Mouse (Mus musculus) heart, embryonic 10.5 days (tissue): ENCODE measurements at regions not wholly inside any gene's neighbourhood (a gene's known extent, or its start where the extent isn't known, plus 50 kb on each side); places are given as distances from the start of the nearest gene placed in this dataset.
A peak's percentile ranks its signal among the peaks of the same experiment; 100 is the strongest.

Experiments
- DNase-seq: peaks from one replicate; pipeline ENCODE4 v3.0.0-alpha.2; 2017; ENCODE audit warnings: low spot score
- H3K27ac ChIP-seq: fragments of 300-500 bp; sonication (generic); 2 replicates; pipeline ENCODE4 v1.5.1; 2016; ENCODE audit warnings: mild to moderate bottlenecking
- H3K27me3 ChIP-seq: fragments of 300-500 bp; sonication (generic); 2 replicates; pipeline ENCODE4 v1.6.1; 2016; ENCODE audit warnings: mild to moderate bottlenecking; ENCODE audit not compliant: poor library complexity, insufficient read depth, severe bottlenecking
- H3K36me3 ChIP-seq: fragments of 300-500 bp; sonication (generic); 2 replicates; pipeline ENCODE4 v1.6.1; 2016; ENCODE audit warnings: mild to moderate bottlenecking, moderate library complexity
- H3K4me1 ChIP-seq: fragments of 300-500 bp; sonication (generic); 2 replicates; pipeline ENCODE4 v1.6.1; 2016; ENCODE audit warnings: mild to moderate bottlenecking
- H3K4me3 ChIP-seq: fragments of 300-500 bp; sonication (generic); 2 replicates; pipeline ENCODE4 v1.5.1; 2016; ENCODE audit warnings: mild to moderate bottlenecking, moderate library complexity
- H3K9me3 ChIP-seq: fragments of 300-500 bp; sonication (generic); 2 replicates; pipeline ENCODE4 v1.6.1; 2016; ENCODE audit warnings: mild to moderate bottlenecking, moderate library complexity
- WGBS: fragments of 180-500 bp; shearing (Covaris S2); methylation state at CpG from one replicate; pipeline ENCODE4 v1.1.7; 2016; 5-methylcytosine and 5-hydroxymethylcytosine counted together

DNA sequence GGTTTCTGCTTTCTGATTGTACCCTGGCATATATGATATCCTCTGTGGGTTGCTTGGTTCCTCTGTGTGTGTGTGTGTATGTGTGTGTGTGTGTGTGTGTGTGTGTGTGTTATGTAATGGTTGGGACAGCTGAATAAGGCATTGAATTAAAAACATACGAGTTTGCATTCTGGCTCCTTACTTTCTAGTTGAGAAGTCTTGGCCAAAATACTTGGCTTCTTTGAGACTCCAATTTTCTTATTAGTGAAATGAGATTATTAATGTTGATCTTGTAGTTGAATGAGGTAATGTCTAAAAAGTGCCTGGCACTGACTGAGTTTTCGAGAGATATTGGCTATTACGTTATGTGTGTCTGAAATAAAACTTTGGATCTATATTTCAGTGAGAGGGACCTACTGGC, 88.0 kb upstream of the Serp2 start:
- Histone ChIP-seq H3K36me3 (no peaks in the 10 kb centered on the region), H3K9me3 (no peaks in the 10 kb centered on the region), H3K4me3 (no peak overlapping the region), H3K27me3 (no peaks in the 10 kb centered on the region), H3K27ac (no peak overlapping the region), H3K4me1 (0 out of 2 replicates have a peak, but pooled peaks cover 5% of the 10 kb centered on the region)
- DNase-seq: no peak
- 76% methylated on average over 3 of the region's 3 CpGs for whole genome bisulfite sequencing

DNA sequence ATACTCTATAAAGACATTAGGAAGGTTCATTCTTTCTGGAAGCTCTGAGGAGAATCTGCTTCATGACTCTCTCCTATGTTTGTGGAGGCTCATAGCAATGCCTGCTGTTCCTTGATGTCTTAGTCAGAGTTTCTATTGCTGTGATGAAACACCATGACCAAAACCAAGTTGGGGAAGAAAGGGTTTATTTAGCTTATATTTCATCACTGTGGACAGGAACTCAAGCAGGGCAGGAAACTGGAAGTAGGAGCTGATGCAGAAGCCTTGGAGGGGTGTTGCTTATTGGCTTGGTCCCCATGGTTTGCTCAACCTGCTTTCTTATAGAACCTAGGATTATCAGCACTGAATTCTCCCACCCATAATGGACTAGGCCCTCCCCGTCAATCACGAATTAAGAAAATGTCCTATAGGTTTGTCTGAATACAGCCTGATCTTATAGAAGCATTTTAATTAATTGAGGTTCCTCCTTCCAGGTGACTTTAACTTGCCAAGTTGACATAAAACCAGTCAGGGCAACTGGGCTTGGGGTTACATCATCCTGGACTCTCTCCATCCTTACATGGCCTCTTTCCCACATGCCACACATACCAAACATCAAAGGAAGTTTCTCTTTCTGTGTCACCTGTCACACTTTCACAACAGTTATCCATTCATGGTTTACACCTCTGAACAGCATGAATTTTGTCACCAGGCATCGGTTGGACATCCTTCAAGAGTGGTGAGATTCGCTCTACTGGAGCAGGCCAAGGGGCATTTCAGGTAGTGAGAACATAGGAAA, 85.3 kb upstream of the Serp2 start:
- Histone ChIP-seq H3K27me3 (no peaks in the 10 kb centered on the region), H3K4me1 (peaks cover 3% of the 10 kb centered on the region; the same call in 1 of the 2 replicates), H3K36me3 (no peaks in the 10 kb centered on the region), H3K27ac (no peak overlapping the region), H3K4me3 (no peak overlapping the region), H3K9me3 (no peaks in the 10 kb centered on the region)
- WGBS: 91% methylated on average over 4 of the region's 4 CpGs
- no peak for DNase-seq

DNA sequence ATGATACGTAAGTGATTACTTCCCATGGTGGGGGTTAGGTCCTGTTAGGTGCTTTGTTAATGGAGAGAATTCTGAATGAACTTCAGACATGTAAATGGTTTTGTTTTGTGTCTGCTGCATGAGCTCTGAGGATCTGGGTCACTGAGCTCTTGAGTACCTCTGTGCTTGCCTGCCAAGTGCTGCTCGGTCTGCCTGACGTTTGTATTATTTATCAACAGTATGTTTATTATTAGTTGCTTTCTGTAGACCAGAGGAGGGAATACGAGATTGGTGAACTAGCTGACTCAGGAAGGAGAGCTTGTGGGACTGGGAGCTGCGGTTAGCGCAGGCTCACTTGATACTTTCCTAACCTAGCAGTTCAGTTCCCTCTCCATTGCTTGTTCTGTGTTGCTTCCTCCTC, 76.5 kb upstream of the Serp2 start:
- H3K4me1 ChIP-seq: peaks cover 46% of the 10 kb centered on the region
- no peak for DNase-seq
- WGBS: 72% methylated on average over 6 of the region's 6 CpGs

DNA sequence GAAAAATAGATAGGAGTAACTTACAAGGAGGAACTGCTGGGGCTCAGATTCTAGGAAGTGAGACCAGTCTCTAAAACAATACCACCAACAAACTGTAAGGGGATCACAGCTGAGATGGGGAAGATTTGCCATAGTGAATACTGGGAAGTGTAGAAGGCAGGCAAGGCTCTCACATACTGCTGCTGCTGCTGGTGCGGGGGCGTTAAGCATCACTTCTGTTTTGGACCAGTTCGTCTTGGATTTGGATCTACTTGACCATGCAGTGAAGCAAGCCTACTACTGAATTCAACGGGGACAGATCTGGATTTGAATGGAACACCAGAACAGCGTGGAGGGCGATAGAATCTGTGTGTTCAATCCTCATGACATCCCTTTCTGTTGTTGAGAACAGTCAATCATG, 76.1 kb upstream of the Serp2 start:
- Histone ChIP-seq H3K27me3 (no peaks in the 10 kb centered on the region; the same call in 1 of the 2 replicates), H3K9me3 (no peaks in the 10 kb centered on the region), H3K27ac (no peak overlapping the region), H3K36me3 (no peaks in the 10 kb centered on the region), H3K4me1 (peaks cover 46% of the 10 kb centered on the region), H3K4me3 (no peak overlapping the region)
- 78% methylated on average over 6 of the region's 6 CpGs for WGBS
- DNase-seq: no peak

More for the DNA sequence above, 76.5 kb upstream of the Serp2 start:
- Histone ChIP-seq H3K4me3 (no peak overlapping the region), H3K27me3 (no peaks in the 10 kb centered on the region; the same call in 1 of the 2 replicates), H3K27ac (no peak overlapping the region), H3K36me3 (no peaks in the 10 kb centered on the region), H3K9me3 (no peaks in the 10 kb centered on the region)

DNA sequence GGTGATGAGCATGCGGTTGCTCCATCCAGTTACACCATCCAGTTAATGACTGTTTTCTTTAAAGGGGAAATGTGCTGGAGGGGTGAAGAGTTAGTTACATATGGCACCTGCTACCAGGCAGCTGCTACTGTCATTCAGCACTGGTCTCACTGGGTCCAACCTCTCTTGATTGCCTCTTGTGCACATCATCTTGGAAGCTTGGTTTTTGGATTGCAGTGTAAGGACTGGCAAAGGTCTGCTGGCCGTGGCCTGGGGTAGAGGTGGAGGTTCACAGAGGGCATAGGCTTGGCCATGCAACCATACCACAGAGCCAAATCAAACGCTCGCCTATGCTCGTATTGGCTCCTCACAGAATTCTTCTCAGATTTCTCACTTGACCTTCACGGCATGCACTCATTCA, 75.1 kb upstream of the Serp2 start:
- 82% methylated on average over 6 of the region's 6 CpGs for WGBS
- H3K27ac ChIP-seq: 0 out of 2 replicates have a peak overlapping the region, but pooled peaks have one; percentile 62

DNA sequence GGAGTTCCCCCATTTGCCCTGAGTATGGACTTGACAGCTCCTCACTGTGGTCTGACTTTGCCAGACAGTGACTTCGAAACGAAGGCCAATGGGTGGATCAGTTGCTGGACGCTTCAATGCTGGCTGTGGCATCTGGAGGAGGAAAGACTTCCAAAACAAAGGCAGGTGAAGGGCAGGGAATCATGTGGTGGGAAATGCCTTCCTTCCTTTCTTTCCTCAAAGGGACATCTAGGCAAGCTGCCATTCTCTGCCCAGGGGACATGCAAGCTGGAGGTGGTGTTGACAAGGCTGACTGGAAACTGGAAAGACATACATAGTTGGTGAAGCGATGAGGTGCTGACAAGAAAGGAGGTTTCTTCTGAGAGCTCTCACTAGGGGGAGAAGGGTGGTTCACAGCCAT, 74.5 kb upstream of the Serp2 start:
- Histone ChIP-seq H3K27me3 (no peaks in the 10 kb centered on the region), H3K4me1 (peaks cover 47% of the 10 kb centered on the region), H3K27ac (peak overlapping the region; percentile 62; the same call in 1 of the 2 replicates), H3K36me3 (no peaks in the 10 kb centered on the region), H3K4me3 (no peak overlapping the region), H3K9me3 (no peaks in the 10 kb centered on the region)
- no peak for DNase-seq
- 55% methylated on average over 4 of the region's 4 CpGs for WGBS

More for the DNA sequence above, 75.1 kb upstream of the Serp2 start:
- H3K36me3 ChIP-seq: no peaks in the 10 kb centered on the region
- no peak overlapping the region for H3K4me3 ChIP-seq
- H3K4me1 ChIP-seq: peaks cover 44% of the 10 kb centered on the region
- H3K27me3 ChIP-seq: no peaks in the 10 kb centered on the region; the same call in 1 of the 2 replicates
- DNase-seq: no peak
- no peaks in the 10 kb centered on the region for H3K9me3 ChIP-seq

DNA sequence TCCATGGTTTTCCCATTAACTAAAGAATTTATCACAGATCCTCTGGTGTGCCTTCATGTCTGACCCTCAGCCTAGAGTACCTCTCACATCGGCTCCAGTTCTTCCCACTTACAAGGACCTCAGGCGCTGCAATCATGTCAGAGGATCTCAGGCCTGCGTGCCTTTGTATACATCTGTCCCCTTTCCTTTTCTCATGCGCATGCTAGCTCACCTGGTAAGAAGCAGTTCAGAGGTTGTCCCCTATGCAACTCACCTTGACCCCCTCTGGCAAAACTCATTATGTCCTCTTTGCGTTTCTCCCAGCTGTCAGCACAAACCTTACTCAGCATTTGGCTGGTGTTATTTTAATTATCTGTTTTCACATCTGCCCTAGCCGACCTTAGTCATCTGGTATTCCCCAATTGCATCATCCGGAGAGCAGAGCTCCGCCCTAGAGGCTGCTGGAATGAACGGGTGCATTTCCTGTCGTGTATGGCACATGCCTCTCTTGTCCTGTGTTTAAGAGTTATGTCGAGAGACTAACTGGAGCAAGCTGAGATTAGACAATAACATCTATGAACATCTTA, 73.3 kb upstream of the Serp2 start:
- H3K9me3 ChIP-seq: no peaks in the 10 kb centered on the region
- H3K36me3 ChIP-seq: no peaks in the 10 kb centered on the region
- no peaks in the 10 kb centered on the region for H3K27me3 ChIP-seq
- H3K4me1 ChIP-seq: peaks cover 58% of the 10 kb centered on the region
- 77% methylated on average over 11 of the region's 11 CpGs for WGBS
- no peak overlapping the region for H3K4me3 ChIP-seq
- peak overlapping the region; percentile 62; the same call in 1 of the 2 replicates for H3K27ac ChIP-seq
- DNase-seq: no peak

DNA sequence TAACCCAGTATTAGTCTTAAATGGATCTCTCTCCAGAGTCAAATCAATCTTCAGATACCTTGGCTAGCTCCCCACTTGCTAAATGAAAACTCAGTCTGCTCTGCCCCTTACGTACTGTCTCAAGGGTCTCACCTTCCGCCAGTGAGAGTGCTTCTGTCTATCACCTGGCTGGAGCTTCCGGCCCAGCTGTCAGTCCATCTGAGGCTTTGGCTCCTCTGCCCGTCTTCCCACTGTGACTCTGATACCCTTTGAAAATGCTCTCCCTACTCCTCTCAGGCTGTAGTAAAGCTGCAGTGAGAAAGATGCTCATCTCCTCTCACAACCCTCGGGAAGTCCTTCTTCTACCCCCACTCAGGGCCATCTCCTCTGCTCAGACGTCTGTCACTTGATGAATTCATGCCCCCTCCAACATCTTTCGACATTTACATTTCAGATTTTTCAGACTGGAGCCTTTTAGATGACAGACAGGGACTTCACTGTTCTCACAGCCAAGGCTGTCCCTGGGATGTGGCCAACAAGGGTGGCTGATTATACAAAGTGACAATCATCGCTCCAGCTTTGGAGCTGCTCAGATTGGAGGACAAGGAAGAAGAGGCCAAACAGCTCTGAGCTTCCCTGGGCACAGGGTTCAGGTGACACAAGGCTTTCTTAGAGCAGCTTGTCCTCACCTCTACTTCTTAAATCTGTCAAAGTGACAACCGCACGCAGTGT, 71.6 kb upstream of the Serp2 start:
- no peak overlapping the region for H3K27ac ChIP-seq
- no peak for DNase-seq
- WGBS: 64% methylated on average over 10 of the region's 10 CpGs
- no peaks in the 10 kb centered on the region for H3K27me3 ChIP-seq
- no peak overlapping the region for H3K4me3 ChIP-seq
- H3K9me3 ChIP-seq: no peaks in the 10 kb centered on the region
- no peaks in the 10 kb centered on the region for H3K36me3 ChIP-seq
- peaks cover 70% of the 10 kb centered on the region for H3K4me1 ChIP-seq

DNA sequence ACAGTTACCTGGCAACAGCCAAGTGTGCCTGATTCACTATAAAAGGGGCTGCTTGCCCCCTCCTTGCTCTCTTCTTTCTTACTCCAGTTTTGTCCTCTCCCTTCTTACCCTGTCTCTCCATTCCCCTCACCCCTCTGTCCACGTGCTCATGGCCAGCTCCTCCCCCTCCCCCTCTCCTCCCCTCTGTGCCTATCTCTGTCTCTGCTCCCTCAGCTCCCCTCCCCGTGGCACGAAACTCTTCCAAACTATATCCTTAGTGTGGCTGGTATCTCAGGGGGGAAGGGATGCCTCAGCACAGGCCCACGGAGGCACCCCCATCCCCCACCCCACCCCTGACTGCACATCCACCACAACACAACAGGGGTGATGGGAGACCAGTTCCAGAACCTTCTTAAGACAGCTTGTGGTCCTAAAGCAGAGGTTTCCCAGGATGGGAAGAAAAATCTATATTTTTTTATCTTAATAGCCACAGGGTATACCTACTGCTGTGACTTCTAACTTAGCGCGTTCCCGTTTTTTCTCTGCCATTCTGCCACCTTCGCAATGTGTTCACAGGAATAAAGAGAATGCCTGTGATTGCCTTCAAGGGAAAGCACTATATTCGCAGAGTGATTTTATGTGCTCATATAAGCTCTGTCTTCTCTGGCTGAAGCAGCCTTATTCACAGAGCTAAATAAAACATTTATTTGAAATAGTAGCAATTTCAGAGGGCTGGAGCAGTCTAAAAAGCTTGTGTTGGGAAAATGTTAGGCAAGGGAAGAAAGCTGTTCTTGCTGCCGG, 69.1 kb upstream of the Serp2 start:
- H3K9me3 ChIP-seq: no peaks in the 10 kb centered on the region
- peaks cover 66% of the 10 kb centered on the region for H3K4me1 ChIP-seq
- 0 out of 2 replicates have a peak overlapping the region, but pooled peaks have one; percentile 5 for H3K4me3 ChIP-seq
- no peaks in the 10 kb centered on the region for H3K36me3 ChIP-seq
- DNase-seq: no peak
- whole genome bisulfite sequencing: 55% methylated on average over 10 of the region's 10 CpGs
- peak overlapping the region; percentile 91 for H3K27ac ChIP-seq
- H3K27me3 ChIP-seq: no peaks in the 10 kb centered on the region

DNA sequence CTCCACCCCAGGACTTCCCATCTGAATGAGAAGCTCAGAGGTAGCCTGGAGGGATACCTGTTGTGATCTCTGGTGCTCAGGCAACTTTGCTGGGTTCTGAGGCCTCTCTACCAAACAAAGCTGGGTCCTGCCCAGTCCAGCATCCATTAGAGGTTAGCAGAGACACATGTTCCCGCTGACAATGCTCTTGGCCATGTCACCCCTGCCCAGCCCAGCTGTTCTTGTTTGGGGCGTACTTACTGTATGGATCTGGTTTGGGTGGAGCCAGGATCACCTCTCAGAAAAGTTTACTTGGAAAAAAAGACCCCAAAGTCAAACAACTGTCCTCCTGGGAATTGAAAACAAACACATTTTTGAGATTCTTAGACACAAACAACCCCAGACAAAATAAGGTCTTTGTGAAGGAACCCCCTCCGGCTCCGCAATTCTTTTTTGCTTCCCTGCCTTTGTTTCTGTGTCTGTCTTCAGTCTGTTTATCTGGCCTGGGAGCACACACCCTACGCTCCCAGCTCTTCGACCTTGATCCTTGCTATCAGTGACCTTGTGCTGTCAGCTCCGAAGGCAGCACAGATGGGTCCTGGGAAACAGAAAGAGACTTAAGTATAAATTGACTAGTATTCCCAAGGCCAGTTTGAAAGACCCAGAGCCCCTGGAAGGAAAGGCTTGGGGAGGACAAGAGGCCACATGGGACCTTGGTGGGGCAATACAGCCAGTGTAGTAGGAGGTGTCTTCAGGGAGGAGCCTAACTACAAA, 68.1 kb upstream of the Serp2 start:
- H3K27me3 ChIP-seq: no peaks in the 10 kb centered on the region
- H3K36me3 ChIP-seq: no peaks in the 10 kb centered on the region
- no peak overlapping the region for H3K4me3 ChIP-seq
- H3K27ac ChIP-seq: peak overlapping the region; percentile 91
- no peaks in the 10 kb centered on the region for H3K9me3 ChIP-seq
- WGBS: 29% methylated on average over 7 of the region's 7 CpGs
- peak; percentile 83 for DNase-seq
- H3K4me1 ChIP-seq: peaks cover 63% of the 10 kb centered on the region

DNA sequence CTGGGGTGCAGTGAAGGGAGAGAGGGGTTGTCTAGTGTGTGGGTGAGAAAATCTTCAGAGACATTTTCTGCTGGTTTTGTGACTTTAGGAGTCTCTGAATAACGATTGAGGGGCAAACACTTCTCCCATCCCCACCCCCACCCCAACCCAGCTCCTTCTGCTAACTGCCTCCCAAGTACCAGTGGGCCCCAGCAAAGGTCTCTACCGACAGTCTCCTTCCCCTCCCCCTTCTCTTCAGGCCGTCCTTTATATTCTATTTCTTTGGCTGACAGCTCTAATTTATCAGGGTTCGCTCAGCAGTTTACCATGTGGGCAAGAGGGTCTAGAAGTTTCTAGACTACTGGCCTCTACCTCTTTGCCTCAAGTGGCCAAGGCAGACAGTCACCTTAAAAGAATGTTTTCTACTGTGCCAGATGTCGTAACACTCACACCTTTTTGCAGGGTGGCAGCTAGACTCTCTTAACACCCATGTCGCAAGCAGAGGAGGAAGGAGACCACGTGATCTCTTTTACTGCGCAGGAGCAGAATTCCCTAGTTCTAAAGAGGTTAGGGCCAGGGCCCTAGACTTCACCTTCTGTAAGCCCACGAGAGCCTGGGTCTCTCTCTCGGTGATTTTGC, 66.8 kb upstream of the Serp2 start:
- H3K4me3 ChIP-seq: peak overlapping the region; percentile 15; the same call in 1 of the 2 replicates
- H3K9me3 ChIP-seq: no peaks in the 10 kb centered on the region
- no peaks in the 10 kb centered on the region for H3K36me3 ChIP-seq
- WGBS: 25% methylated on average over 10 of the region's 10 CpGs
- H3K27me3 ChIP-seq: no peaks in the 10 kb centered on the region
- H3K27ac ChIP-seq: peak overlapping the region; percentile 91
- H3K4me1 ChIP-seq: peaks cover 64% of the 10 kb centered on the region
- DNase-seq: no peak
